Mouse (Mus musculus) midbrain, embryonic 13.5 days (tissue): ENCODE data around the gene Eef1akmt1. TPM values are rescaled to one million over a fixed set of nuclear protein-coding genes. Genes with fewer than 3 reads are reported as not detected.

Experiments used
- ATAC-seq: fragments of 200-750 bp; cut with Nextera tagmentation; 2 replicates; pipeline ENCODE4 v1.8.0; 2017; ENCODE audit warnings: mild to moderate bottlenecking, moderate TSS enrichment, moderate library complexity
- H3K27ac ChIP-seq: fragments of 300-500 bp; sonication (generic); 2 replicates; pipeline ENCODE4 v1.5.1; 2015; ENCODE audit warnings: inconsistent platforms, mild to moderate bottlenecking, moderate library complexity
- H3K27me3 ChIP-seq: fragments of 300-500 bp; sonication (generic); 2 replicates; pipeline ENCODE4 v1.6.1; 2015; ENCODE audit warnings: mild to moderate bottlenecking, inconsistent platforms
- H3K36me3 ChIP-seq: fragments of 300-500 bp; sonication (generic); 2 replicates; pipeline ENCODE4 v1.6.1; 2015; ENCODE audit warnings: mild to moderate bottlenecking, inconsistent platforms
- H3K4me1 ChIP-seq: fragments of 300-500 bp; sonication (generic); replicated peaks from 2 replicates; pipeline ENCODE4 v1.6.1; 2015; ENCODE audit warnings: inconsistent platforms
- H3K4me2 ChIP-seq: fragments of 300-500 bp; sonication (generic); replicated peaks from 2 replicates; pipeline ENCODE4 v1.6.1; 2015; ENCODE audit warnings: moderate library complexity, mild to moderate bottlenecking, inconsistent platforms
- H3K4me3 ChIP-seq: fragments of 300-500 bp; sonication (generic); replicated peaks from 2 replicates; pipeline ENCODE4 v1.5.1; 2015; ENCODE audit warnings: mild to moderate bottlenecking, inconsistent platforms
- H3K9ac ChIP-seq: fragments of 300-500 bp; sonication (generic); replicated peaks from 2 replicates; pipeline ENCODE4 v1.6.1; 2015; ENCODE audit warnings: mild to moderate bottlenecking, inconsistent platforms
- H3K9me3 ChIP-seq: fragments of 300-500 bp; sonication (generic); 2 replicates; pipeline ENCODE4 v1.6.1; 2016; ENCODE audit warnings: mild to moderate bottlenecking, inconsistent platforms
- WGBS: fragments of 180-500 bp; shearing (Covaris S2); methylation state at CpG from one replicate; pipeline ENCODE4 v1.1.7; 2015; 5-methylcytosine and 5-hydroxymethylcytosine counted together
- polyA plus RNA-seq: library from polyadenylated mRNA; unstranded; fragments of >200 nt; fragmentation: Nextera tagmentation; extraction: Ambion mirVana; gene quantifications from 2 replicates; pipeline ENCODE4 v1.2.1, GENCODE M21; 2015

Eef1akmt1 gene
- polyA plus RNA-seq, 1 experiment from 2014 or later: 88.9 TPM

- H3K36me3 ChIP-seq: peaks cover 73% of the 10 kb centered on the region
- no peak overlapping the region for H3K9ac ChIP-seq
- H3K9me3 ChIP-seq: no peaks in the 10 kb centered on the region
- H3K4me1 ChIP-seq: no peaks in the 10 kb centered on the region
- no peak overlapping the region for H3K4me2 ChIP-seq
- no peak overlapping the region for H3K27ac ChIP-seq
- ATAC-seq: no peak
- H3K27me3 ChIP-seq: no peaks in the 10 kb centered on the region
- no peak overlapping the region for H3K4me3 ChIP-seq
- WGBS: 95% methylated on average over 3 of the region's 3 CpGs
Measured at GRCm38 (mm10) chr14:57591830-57592229, 20.4 kb upstream of the Eef1akmt1 start.

GRCm38 (mm10) chr14:57576364-57577060 lies 5.1 kb upstream of the Eef1akmt1 start:
- Histone ChIP-seq H3K4me2 (no peak overlapping the region), H3K36me3 (peaks cover 14% of the 10 kb centered on the region), H3K27me3 (no peaks in the 10 kb centered on the region), H3K4me3 (no peak overlapping the region), H3K9ac (no peak overlapping the region), H3K27ac (no peak overlapping the region), H3K4me1 (no peaks in the 10 kb centered on the region), H3K9me3 (no peaks in the 10 kb centered on the region)
- WGBS: 96% methylated on average over 2 of the region's 2 CpGs
- ATAC-seq: no peak

- peaks cover 6% of the 10 kb centered on the region for H3K4me1 ChIP-seq
- no peak overlapping the region for H3K4me2 ChIP-seq
- no peak overlapping the region for H3K4me3 ChIP-seq
- no peaks in the 10 kb centered on the region for H3K9me3 ChIP-seq
- H3K36me3 ChIP-seq: peaks cover 8% of the 10 kb centered on the region
- H3K27me3 ChIP-seq: no peaks in the 10 kb centered on the region
- H3K27ac ChIP-seq: no peak overlapping the region
- 91% methylated on average over 6 of the region's 6 CpGs for WGBS
- no peak for ATAC-seq
- H3K9ac ChIP-seq: no peak overlapping the region
Measured at GRCm38 (mm10) chr14:57574792-57575587, 3.6 kb upstream of the Eef1akmt1 start.

- no peaks in the 10 kb centered on the region for H3K9me3 ChIP-seq
- no peak overlapping the region for H3K4me3 ChIP-seq
- H3K27me3 ChIP-seq: no peaks in the 10 kb centered on the region
- H3K4me1 ChIP-seq: peaks cover 2% of the 10 kb centered on the region
- 95% methylated on average over 6 of the region's 6 CpGs for WGBS
- H3K4me2 ChIP-seq: no peak overlapping the region
- ATAC-seq: no peak
- H3K27ac ChIP-seq: no peak overlapping the region
- no peak overlapping the region for H3K9ac ChIP-seq
- no peaks in the 10 kb centered on the region for H3K36me3 ChIP-seq
Measured at GRCm38 (mm10) chr14:57565626-57566025, 5.8 kb downstream of the Eef1akmt1 start.

GRCm38 (mm10) chr14:57556922-57557321 lies 14.5 kb downstream of the Eef1akmt1 start:
- H3K36me3 ChIP-seq: peaks cover 5% of the 10 kb centered on the region; the same call in 1 of the 2 replicates
- no peaks in the 10 kb centered on the region for H3K4me1 ChIP-seq
- H3K9ac ChIP-seq: no peak overlapping the region
- no peaks in the 10 kb centered on the region for H3K27me3 ChIP-seq
- no peak overlapping the region for H3K27ac ChIP-seq
- no peak overlapping the region for H3K4me3 ChIP-seq
- ATAC-seq: no peak
- H3K9me3 ChIP-seq: no peaks in the 10 kb centered on the region
- WGBS: 88% methylated on average over 1 of the region's 1 CpGs
- no peak overlapping the region for H3K4me2 ChIP-seq

- ATAC-seq: no peak
- Histone ChIP-seq H3K27me3 (no peaks in the 10 kb centered on the region), H3K36me3 (peaks cover 5% of the 10 kb centered on the region; the same call in 1 of the 2 replicates), H3K4me1 (no peaks in the 10 kb centered on the region), H3K27ac (no peak overlapping the region), H3K4me3 (no peak overlapping the region), H3K9me3 (no peaks in the 10 kb centered on the region), H3K4me2 (no peak overlapping the region), H3K9ac (no peak overlapping the region)
- WGBS: 87% methylated on average over 7 of the region's 7 CpGs
Measured at GRCm38 (mm10) chr14:57555471-57556070, 15.8 kb downstream of the Eef1akmt1 start.

- WGBS: 95% methylated on average over 5 of the region's 5 CpGs
Measured at GRCm38 (mm10) chr14:57554434-57554833, 17.0 kb downstream of the Eef1akmt1 start.

GRCm38 (mm10) chr14:57552945-57553344 lies 18.5 kb downstream of the Eef1akmt1 start:
- Histone ChIP-seq H3K9me3 (no peaks in the 10 kb centered on the region), H3K36me3 (peaks cover 24% of the 10 kb centered on the region), H3K27ac (no peak overlapping the region), H3K27me3 (no peaks in the 10 kb centered on the region), H3K4me1 (no peaks in the 10 kb centered on the region), H3K9ac (no peak overlapping the region), H3K4me2 (no peak overlapping the region), H3K4me3 (no peak overlapping the region)
- no peak for ATAC-seq

More at GRCm38 (mm10) chr14:57554434-57554833, 17.0 kb downstream of the Eef1akmt1 start:
- H3K9ac ChIP-seq: no peak overlapping the region
- no peak overlapping the region for H3K4me3 ChIP-seq
- no peaks in the 10 kb centered on the region for H3K9me3 ChIP-seq
- H3K27ac ChIP-seq: no peak overlapping the region
- no peaks in the 10 kb centered on the region for H3K4me1 ChIP-seq
- no peak overlapping the region for H3K4me2 ChIP-seq
- no peaks in the 10 kb centered on the region for H3K27me3 ChIP-seq
- peaks cover 14% of the 10 kb centered on the region for H3K36me3 ChIP-seq
- no peak for ATAC-seq

GRCm38 (mm10) chr14:57547062-57547461 lies 24.4 kb downstream of the Eef1akmt1 start:
- Histone ChIP-seq H3K36me3 (peaks cover 29% of the 10 kb centered on the region), H3K4me3 (no peak overlapping the region), H3K9ac (no peak overlapping the region), H3K4me2 (no peak overlapping the region), H3K27me3 (peaks cover 5% of the 10 kb centered on the region; the same call in 1 of the 2 replicates), H3K4me1 (peaks cover 4% of the 10 kb centered on the region; the same call in 1 of the 2 replicates), H3K9me3 (no peaks in the 10 kb centered on the region), H3K27ac (no peak overlapping the region)
- no peak for ATAC-seq
- WGBS: 88% methylated on average over 5 of the region's 5 CpGs

GRCm38 (mm10) chr14:57546557-57547021 lies 24.8 kb downstream of the Eef1akmt1 start:
- Histone ChIP-seq H3K9me3 (no peaks in the 10 kb centered on the region), H3K4me1 (peaks cover 4% of the 10 kb centered on the region; the same call in 1 of the 2 replicates), H3K4me2 (no peak overlapping the region), H3K27me3 (peaks cover 8% of the 10 kb centered on the region; the same call in 1 of the 2 replicates), H3K9ac (no peak overlapping the region), H3K4me3 (no peak overlapping the region), H3K36me3 (peaks cover 29% of the 10 kb centered on the region), H3K27ac (no peak overlapping the region)
- no peak for ATAC-seq
- 35% methylated on average over 13 of the region's 13 CpGs for WGBS

- no peak overlapping the region for H3K4me2 ChIP-seq
- 91% methylated on average over 8 of the region's 8 CpGs for WGBS
- ATAC-seq: no peak
Measured at GRCm38 (mm10) chr14:57546131-57546530, 25.3 kb downstream of the Eef1akmt1 start.

GRCm38 (mm10) chr14:57545526-57545925 lies 25.9 kb downstream of the Eef1akmt1 start:
- H3K4me3 ChIP-seq: no peak overlapping the region
- peaks cover 8% of the 10 kb centered on the region; the same call in 1 of the 2 replicates for H3K27me3 ChIP-seq
- H3K9ac ChIP-seq: no peak overlapping the region
- ATAC-seq: 0 out of 2 replicates have a peak, but pooled peaks have one; percentile 30
- no peak overlapping the region for H3K4me2 ChIP-seq
- peaks cover 29% of the 10 kb centered on the region for H3K36me3 ChIP-seq
- WGBS: 91% methylated on average over 17 of the region's 17 CpGs
- H3K4me1 ChIP-seq: peaks cover 4% of the 10 kb centered on the region; the same call in 1 of the 2 replicates
- no peaks in the 10 kb centered on the region for H3K9me3 ChIP-seq
- no peak overlapping the region for H3K27ac ChIP-seq

More at GRCm38 (mm10) chr14:57546131-57546530, 25.3 kb downstream of the Eef1akmt1 start:
- Histone ChIP-seq H3K27me3 (peaks cover 8% of the 10 kb centered on the region; the same call in 1 of the 2 replicates), H3K4me3 (no peak overlapping the region), H3K4me1 (peaks cover 4% of the 10 kb centered on the region; the same call in 1 of the 2 replicates), H3K36me3 (peaks cover 29% of the 10 kb centered on the region), H3K9ac (no peak overlapping the region), H3K9me3 (no peaks in the 10 kb centered on the region), H3K27ac (no peak overlapping the region)
